Mouse (Mus musculus): Measurements from ENCODE around the gene Kpna2.
"Not testable (repeated sequence)": the region's sequence is repeated elsewhere in the genome, so short reads cannot be mapped to it uniquely, and the experiment has no call there.

The Kpna2 gene

DNA sequence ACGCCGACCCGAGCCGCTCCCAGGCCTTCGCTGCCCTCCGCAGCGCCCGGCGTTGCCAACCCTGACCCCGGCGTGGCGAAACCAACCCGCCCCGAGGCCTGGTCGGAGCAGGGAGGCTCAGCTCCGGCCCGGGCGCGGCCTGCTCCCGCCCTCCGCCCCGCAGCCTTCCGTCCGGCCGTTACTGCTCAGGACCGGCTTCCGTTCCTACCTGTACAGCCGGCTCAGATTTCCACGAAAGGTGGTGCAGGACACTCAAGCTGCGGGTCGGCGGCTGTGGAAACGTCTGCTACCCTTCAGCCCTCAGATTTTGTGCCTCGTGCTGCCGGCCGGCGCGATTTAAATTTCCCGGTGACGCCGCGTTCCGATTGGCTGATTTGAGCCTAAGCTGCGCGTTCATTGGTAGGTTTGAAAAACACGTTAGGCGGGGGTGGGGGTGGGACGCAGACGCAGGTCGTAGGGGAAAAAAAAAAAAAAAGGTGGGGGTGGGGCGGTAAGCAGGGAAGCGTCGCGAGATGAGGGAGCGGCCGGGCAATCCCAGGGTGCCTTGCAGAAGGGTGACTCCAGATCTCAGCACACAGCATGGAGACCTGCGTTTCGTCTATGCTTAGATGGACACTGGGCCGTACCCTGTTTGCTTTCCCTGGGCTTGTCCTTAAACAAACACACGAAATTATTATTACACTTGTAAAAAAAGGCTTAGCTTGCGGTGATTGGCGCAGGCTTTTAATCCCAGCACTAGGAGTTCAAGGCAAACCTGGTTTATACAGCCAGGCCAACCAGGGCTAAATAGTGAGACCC, at the start of gene Kpna2:
Gene Kpna2, minus strand, starts transcription at position 391 of the 798 bp plus-strand sequence.
- DNase-seq (ENCODE audit: low spot score): peak; percentile 92

DNA sequence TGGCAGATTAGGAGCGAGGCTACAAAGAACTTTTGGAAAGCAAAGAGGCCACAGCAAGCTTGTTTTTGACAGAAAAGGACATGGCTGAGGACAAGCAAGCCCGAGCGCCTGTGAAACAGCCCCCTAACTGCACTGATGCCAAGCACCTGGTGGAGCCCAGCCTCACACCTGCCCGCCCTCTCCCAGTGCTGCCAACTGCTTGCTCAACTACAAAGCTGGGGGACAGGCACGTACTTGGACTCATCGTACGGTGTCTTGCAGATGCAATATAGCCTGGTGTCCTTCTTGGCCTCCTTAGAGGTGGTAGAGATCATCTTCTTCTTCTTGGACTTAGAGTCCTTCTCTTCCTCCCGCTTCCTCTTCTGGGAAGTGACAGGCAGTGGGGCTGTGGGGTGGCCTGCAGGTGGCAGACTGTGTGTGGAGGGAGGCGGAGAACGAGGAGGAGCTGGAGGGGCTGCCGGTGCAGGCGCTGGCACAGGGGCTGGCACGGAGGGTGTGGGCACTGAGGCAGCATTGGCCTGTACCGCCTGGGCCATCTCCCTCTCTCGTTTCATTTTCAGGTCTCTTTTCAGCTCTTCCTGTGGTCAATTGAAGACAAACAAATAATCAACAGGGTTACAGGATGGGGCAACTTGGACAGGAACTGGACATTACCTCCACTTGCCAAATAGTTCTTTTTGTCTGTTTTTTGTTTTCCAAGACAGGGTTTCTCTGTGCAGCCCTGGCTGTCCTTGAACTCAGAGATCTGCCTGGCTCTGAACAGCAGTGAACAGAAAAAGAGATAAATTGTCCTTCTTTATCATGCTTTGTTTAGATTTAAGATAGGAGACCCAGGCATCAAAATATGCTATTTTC, 47.7 kb upstream of the Kpna2 start:
- DNase-seq (ENCODE audit: low spot score): no peak

DNA sequence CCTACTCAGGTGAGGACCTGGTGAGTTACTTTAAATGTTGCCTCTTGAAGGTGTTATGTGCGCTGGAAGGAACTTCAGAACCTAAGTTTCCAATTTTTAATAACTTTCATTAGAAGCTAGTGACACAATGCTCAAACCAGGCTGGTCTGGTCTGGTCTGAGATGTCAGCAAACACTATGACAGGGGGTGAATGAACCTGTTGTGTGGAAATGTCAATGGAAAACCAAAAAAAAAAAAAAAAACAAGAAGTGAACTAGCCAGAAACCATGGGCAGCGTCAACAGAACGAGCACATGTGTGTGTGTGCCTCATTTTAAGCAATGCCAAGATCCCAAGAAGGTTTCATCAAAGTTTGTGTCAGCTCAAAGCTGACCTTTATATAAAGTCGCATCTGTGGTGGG, 46.2 kb upstream of the Kpna2 start:
- DNase-seq (ENCODE audit: low spot score): no peak

GRCm38 (mm10) chr11:107044321-107044720, 45.0 kb upstream of the Kpna2 start:
- DNase-seq (ENCODE audit: low spot score): peak; percentile 77

DNA sequence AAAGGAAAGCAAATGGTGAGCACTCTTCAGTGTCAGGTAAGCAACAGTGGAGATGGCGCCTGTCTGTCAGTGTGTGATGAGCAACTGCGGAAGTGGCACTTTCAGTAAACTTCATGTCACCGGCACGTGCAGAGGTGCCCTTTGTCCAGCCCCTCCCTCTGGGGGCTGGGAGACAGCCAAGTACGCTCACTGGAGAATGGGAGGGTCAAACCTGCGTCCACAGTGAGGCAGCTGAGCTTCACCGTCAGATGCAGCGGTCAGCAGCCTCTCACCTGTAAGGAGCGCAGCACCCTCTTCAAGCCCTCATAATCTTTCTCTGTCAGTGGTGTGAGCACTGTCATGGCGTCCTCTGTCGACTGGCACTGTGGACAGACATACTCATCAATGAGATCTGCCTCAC, 44.0 kb upstream of the Kpna2 start:
- no peak for DNase-seq (ENCODE audit: low spot score)

DNA sequence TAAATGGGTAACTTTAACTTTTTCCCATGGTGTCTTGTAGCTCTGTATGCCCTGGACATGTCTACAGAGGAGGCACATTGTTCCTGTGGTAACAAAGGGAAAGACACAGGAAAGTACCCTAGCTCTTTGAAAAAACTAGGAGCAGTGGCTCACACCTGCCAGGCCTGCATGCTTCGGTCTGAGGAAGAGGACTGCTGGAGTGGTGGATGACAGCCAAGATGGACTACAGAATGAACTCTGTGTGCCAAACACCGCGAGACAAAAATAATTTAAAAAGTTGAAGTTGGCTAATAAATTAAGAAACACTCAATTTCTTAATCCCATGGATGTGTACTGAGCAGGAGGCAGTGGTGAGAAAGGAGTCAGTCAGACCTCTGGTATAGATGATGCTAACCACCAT, 42.1 kb upstream of the Kpna2 start:
- no peak for DNase-seq (ENCODE audit: low spot score)

GRCm38 (mm10) chr11:107039417-107039816, 40.1 kb upstream of the Kpna2 start:
- DNase-seq (ENCODE audit: low spot score): no peak

DNA sequence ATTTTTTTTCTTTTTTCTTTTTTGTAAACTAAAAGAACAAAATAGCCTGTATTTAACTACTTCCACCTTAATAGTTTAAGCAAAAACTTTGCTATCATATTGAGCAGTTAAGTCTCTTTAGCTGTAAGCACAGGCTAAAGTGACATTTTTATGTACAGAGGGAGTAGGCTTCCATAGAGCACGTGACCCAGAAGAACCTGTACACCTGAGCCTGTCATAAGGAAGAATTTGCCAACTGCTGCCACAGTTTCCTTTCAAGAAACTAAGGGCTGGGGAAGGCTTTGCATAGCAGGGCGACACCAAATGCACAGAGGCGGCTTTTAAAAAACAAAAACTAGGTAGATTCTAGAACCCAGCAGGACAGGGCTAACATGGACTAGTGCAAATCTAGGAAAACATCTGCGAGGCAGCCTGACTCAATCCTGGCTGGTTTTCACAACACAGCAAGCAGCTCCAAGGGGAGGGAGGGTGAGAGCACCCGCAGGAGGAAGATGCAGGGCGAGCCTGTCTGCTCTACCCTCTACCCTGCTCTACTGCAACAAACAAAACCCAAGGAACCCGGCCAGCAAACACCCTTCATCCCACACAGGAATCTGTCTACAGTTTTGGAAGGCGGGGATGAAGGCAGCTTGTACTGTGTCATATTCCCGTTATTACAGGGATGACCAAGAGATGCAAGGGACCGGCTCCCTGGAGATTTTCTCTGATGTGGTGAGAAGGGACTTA, 34.9 kb upstream of the Kpna2 start:
- no peak for DNase-seq (ENCODE audit: low spot score)

DNA sequence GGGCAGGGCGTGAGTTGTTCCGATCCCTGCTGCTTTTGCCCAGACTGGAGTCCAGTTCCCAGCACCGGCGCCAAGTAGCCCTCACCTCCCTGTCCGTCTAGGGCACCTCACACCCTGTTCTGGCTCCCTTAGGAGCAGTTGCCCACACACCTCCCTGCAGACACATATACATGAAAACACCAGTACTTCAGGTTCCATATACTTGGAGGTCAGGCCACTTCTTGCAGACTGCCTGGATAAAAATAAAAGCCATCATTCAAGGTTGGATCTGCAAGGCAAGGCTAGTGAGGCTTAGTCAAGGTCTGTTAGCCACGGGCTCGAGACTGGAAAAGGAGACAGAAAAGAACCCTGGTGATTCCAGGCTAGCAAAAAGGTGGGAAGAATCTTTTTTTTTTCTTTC, 32.3 kb upstream of the Kpna2 start:
- DNase-seq (ENCODE audit: low spot score): no peak

GRCm38 (mm10) chr11:107029536-107029935, 30.2 kb upstream of the Kpna2 start:
- no peak for DNase-seq (ENCODE audit: low spot score)

GRCm38 (mm10) chr11:107028754-107029153, 29.4 kb upstream of the Kpna2 start:
- DNase-seq (ENCODE audit: low spot score): no peak

- no peak for DNase-seq (ENCODE audit: low spot score)
These were observed 28.9 kb upstream of the Kpna2 start for GRCm38 (mm10) chr11:107028275-107028618.

GRCm38 (mm10) chr11:107027431-107028274, 28.3 kb upstream of the Kpna2 start:
- DNase-seq (ENCODE audit: low spot score): peak; percentile 90

DNA sequence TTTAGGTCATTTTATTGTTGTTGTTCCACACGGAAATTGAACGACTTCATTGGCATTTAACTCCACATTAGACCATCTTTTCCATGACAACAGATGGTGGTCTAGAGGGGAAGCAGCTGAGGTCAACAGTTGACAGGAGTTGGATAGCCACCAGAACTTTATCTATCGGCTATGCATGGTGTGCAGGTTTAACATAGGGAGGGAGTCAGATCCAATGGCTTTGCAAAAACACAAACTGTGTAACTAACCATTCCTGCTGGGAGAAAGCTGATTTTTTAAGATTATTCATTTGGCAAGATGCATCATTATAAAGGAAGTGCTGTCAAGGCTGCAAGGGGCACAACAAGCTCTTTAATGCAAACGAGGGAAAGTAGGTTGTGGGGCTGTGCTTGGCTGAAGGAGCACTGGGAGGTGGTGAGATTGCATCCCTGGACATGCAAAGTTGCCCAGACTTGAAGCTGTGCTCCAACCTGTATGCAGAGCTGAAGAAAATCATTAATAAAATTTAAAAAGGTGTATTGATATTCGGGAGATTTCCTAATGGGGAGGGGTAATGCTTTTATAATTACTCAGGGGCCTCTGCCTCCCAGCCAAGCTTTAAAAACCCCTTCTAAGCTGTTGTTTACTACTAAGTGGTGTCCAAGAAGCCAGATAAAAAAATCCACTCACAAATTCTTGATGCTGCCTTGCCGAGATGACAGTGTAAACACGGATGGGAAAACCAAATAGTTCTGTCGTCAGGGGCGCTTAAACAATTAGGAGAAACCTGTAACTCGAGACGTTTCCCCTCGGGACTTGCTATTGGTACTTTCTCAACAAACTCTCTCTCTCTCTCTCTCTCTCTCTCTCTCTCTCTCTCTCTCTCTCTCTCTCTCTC, 27.5 kb upstream of the Kpna2 start:
- DNase-seq (ENCODE audit: low spot score): no peak

GRCm38 (mm10) chr11:107025411-107026321, 26.3 kb upstream of the Kpna2 start, which contains the start of gene 1810010H24Rik:
Gene 1810010H24Rik, plus strand, starts transcription at chr11:107025681.
- DNase-seq (ENCODE audit: low spot score): peak; percentile 52

DNA sequence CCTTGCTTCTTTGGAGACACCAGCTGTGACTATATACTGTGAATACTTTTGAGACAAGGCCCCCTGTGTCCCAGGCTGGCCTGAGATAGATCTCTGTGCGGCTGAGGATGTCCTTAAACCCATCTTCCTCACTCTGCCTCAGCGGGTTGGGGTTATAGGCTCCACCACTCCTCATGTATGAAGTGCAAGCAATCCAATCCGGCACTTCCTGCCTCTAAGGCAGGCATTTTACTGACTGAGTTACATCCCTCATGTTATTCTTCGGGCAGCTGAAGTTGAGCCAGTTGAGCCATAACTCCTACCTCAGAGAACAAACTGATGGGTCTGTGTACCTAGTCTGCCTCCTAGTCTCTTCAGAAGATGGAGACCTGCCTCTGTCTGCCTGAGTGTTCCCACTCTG, 25.1 kb upstream of the Kpna2 start:
- no peak for DNase-seq (ENCODE audit: low spot score)

GRCm38 (mm10) chr11:107022050-107022683, 22.8 kb upstream of the Kpna2 start:
- no peak for DNase-seq (ENCODE audit: low spot score)

- DNase-seq (ENCODE audit: low spot score): not testable (repeated sequence)
These were observed 20.4 kb upstream of the Kpna2 start for GRCm38 (mm10) chr11:107019722-107020121.

- no peak for DNase-seq (ENCODE audit: low spot score)
These were observed 20.0 kb upstream of the Kpna2 start for GRCm38 (mm10) chr11:107019318-107019717.
